Comparison of ENCODE assay signal across 18 mouse cellular contexts in the genomic region with DNA sequence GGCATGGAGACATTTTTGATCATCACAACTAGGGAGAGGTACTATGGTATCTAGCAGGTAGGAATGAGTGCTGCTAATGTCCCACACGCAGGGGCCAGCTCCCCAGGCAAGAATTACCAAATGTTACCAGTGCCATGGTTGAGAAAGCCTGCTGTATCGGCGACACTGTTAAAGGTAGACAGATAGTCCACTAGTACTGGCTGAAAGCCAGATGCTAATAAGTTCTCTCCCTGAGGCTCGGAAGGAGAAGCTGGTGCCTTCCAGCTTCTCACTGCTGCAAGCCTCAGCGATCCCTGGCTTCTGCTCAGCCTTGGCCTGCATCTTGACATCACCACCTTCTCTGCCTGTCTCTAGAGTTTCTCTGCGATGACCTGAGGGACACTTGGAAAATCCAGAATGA.
"Had no signal": no experiment of that assay in that cellular context is flagged by ENCODE, and none has a peak within 500 bp of the region (broad histone marks: within the 10 kb centered on the region; RNA-seq: fewer than 3 reads in every experiment).

No protein-coding gene starts in this region.

- H3K4me3 ChIP-seq: layer of hippocampus, adult 2 months; left cerebral cortex, adult 2 months; limb, embryonic 10.5 days; midbrain, embryonic 15.5 days; neural tube, embryonic 13.5 days had no signal

- DNase-seq: kidney, adult 9 months; kidney, postnatal 4 days; lung, adult 2 months; lung, postnatal 36 days; retina, postnatal 1 day; right cerebral cortex, postnatal 4 days; spleen, adult 18-20 months; thymus, postnatal 36 days had no signal

- H3K4me1 ChIP-seq: limb, embryonic 10.5 days had no signal

- H3K4me2 ChIP-seq: midbrain, embryonic 11.5 days; midbrain, embryonic 15.5 days; neural tube, embryonic 13.5 days had no signal

- H3K27ac ChIP-seq: kidney, postnatal 0 days; layer of hippocampus, adult 2 months; left cerebral cortex, adult 2 months; limb, embryonic 10.5 days; midbrain, embryonic 15.5 days; neural tube, embryonic 13.5 days had no signal

- H3K9me3 ChIP-seq: limb, embryonic 10.5 days; midbrain, embryonic 15.5 days; neural tube, embryonic 13.5 days had no signal

- H3K9ac ChIP-seq: midbrain, embryonic 15.5 days; neural tube, embryonic 13.5 days had no signal

- H3K36me3 ChIP-seq: limb, embryonic 10.5 days; midbrain, embryonic 15.5 days; neural tube, embryonic 13.5 days had no signal

- ATAC-seq: inflammation-experienced regulatory T-cells, adult 6 months; intestine, postnatal 0 days; lung, postnatal 0 days; midbrain, embryonic 15.5 days had no signal

- H3K27me3 ChIP-seq: midbrain, embryonic 15.5 days had no signal
